Mouse (Mus musculus) gonadal fat pad, adult 2 months (tissue): ENCODE data around the gene Gm5416. TPM values are rescaled to one million over a fixed set of nuclear protein-coding genes. Genes with fewer than 3 reads are reported as not detected.
"Not testable (repeated sequence)": the region's sequence is repeated elsewhere in the genome, so short reads cannot be mapped to it uniquely, and the experiment has no call there.

Experiments
- DNase-seq: peaks from one replicate; pipeline ENCODE4 v3.0.0-alpha.2; 2012; ENCODE audit warnings: low read depth
- polyA plus RNA-seq: library from polyadenylated mRNA; depleted of rRNA; stranded (reverse); fragments of >200 nt; gene quantifications from 2 replicates; pipeline ENCODE4 v1.2.3, GENCODE M21; 2012; rRNA removed

Gene Gm5416
- polyA plus RNA-seq: not detected in 2 replicates

GRCm38 (mm10) chr16:36209967-36210453 lies at the start of gene Gm5416:
Gene Gm5416 (plus strand): TSS chr16:36210403.
- DNase-seq: no peak

GRCm38 (mm10) chr16:36167841-36168240 lies 42.4 kb upstream of the Gm5416 start:
- DNase-seq: not testable (repeated sequence)

- DNase-seq: no peak
These were observed 34.1 kb upstream of the Gm5416 start for GRCm38 (mm10) chr16:36176108-36176507.

DNA sequence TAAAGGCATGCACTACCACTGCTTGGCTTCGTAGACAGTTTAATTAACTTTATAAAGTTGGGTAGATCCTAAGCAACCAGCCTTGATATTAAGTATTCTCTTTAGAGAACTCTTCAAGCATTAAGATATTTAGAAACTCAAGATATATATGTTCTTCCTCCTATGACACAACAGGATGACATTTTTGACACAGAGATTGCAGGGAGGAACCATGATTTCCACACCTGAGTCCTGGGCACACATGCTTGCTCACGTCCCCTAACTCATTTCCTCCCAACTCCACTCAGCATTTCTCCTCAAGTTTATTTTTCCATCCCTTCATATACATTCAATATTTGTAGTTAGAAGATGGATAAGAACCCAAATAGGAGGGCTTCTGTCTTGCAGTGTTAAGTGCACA lies 30.3 kb upstream of the Gm5416 start:
- DNase-seq: no peak

- not testable (repeated sequence) for DNase-seq
These were observed 26.3 kb upstream of the Gm5416 start, which contains the start of gene Gm5483 for GRCm38 (mm10) chr16:36183912-36184311. Gene Gm5483 (plus strand): TSS chr16:36184212.

DNA sequence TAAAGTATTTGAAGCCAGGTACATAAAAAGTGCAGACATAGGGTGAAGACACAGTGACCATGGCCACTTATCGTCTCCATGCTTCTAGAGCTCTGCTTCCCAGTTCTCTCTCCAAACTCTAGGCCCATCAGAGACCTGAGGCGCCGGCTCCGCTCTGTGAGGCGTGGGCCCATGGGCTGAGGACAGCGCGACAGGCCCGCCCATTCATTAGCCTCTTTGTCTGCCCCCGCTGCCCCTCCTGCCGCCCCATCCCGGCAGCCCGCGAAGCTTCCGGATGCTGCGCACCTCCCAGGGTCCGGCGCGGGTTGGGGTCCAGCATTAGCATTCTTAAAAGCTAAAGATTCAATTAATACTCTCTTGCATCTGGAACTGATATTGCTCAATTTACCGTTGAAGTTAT lies 11.0 kb upstream of the Gm5416 start:
- no peak for DNase-seq

DNA sequence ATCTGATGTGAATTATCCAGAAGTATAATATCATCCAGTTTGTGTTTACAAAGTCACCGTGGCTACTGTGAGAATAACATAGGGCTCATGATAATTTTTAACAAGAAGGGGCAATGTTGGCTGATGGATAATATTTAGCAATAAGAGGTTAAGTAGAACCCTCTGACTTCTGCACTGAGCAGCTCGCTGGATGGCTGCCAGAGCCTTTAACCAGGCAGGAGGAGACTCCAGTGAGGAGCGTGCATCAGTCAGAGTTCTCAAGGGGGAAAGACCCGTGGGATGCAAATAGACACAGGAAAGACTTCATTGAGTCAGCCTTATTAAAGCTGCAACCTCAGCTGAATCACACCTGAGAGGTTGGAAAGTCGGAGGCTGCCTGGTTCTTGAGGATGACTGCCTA lies 6.4 kb upstream of the Gm5416 start:
- DNase-seq: no peak

DNA sequence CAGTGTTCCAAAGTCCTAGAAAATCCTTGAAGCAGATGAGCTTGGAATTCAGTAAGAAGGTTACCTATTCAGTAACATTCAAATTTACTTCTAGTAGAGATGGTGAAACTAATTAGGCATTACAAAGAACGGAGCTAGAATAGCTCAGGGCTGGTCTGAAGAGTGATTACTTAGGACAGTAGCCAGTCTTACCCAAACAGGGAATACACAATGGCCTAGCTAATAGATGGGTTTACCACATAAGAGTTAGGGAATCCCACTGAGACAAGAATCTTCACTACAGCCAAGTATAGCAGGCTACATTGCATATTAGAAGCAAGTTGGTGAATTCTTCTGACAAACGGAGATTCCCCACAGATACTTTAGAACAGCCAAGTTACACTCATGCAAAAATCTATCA lies 4.5 kb upstream of the Gm5416 start:
- DNase-seq: not testable (repeated sequence)

- not testable (repeated sequence) for DNase-seq
These were observed 11.0 kb downstream of the Gm5416 start, which contains the start of gene 2010005H15Rik for GRCm38 (mm10) chr16:36221168-36221567. Gene 2010005H15Rik (plus strand): TSS chr16:36221468.

DNA sequence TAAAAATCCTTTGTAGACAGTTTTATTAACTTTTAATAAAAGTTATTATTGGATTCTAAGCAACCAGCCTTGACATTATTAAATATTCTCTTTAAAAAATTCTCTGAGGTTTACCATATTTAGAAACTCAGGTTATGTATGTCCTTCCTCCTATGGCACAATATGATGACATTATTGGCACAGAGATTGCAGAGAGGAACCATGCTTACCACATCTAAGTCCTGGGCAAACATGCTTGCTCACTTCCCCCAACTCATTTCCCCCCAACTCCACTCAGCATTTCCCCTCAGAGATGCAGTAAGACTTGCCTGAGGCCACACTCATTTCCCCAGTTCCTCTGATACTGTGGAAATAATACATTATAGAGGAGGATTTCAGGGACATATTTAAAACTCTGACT lies 50.4 kb downstream of the Gm5416 start:
- DNase-seq: not testable (repeated sequence)

Other genes starting within 250 kb of the Gm5416 start
- gene Kpna1, start 231.7 kb upstream of the Gm5416 start, polyA plus RNA-seq: 8.9 and 9.4 TPM in 2 replicates
- 2.8 and 2.9 TPM in 2 replicates for gene Wdr5b, start 169.2 kb upstream of the Gm5416 start, polyA plus RNA-seq
- 41.6 and 64.5 TPM in 2 replicates for gene Fam162a, start 138.8 kb upstream of the Gm5416 start, polyA plus RNA-seq
- 8.0 and 10.9 TPM in 2 replicates for gene Ccdc58, start 138.7 kb upstream of the Gm5416 start, polyA plus RNA-seq
- gene Csta1, start 79.2 kb upstream of the Gm5416 start, polyA plus RNA-seq: 0.05 TPM in 1 of 2 replicates, not detected in the other
- not detected in 2 replicates for gene Stfa2l1, start 53.6 kb upstream of the Gm5416 start, polyA plus RNA-seq
- gene Gm5483, start 26.2 kb upstream of the Gm5416 start, polyA plus RNA-seq: not detected in 2 replicates
- gene 2010005H15Rik, start 11.1 kb downstream of the Gm5416 start, polyA plus RNA-seq: 0.20 TPM in 1 of 2 replicates, not detected in the other
- not detected in 2 replicates for gene Stfa1, start 66.5 kb downstream of the Gm5416 start, polyA plus RNA-seq
- gene BC117090, start 123.9 kb downstream of the Gm5416 start, polyA plus RNA-seq: not detected in 2 replicates
- gene BC100530, start 157.3 kb downstream of the Gm5416 start, polyA plus RNA-seq: not detected in 2 replicates
- gene Stfa2, start 198.1 kb downstream of the Gm5416 start, polyA plus RNA-seq: not detected in 2 replicates
- gene Stfa3, start 245.0 kb downstream of the Gm5416 start, polyA plus RNA-seq: not detected in 2 replicates